Mouse (Mus musculus): Measurements from ENCODE around the gene Gxylt2.

The Gxylt2 gene

GRCm38 (mm10) chr6:100799766-100800165, 95.2 kb downstream of the Gxylt2 start:
- DNase-seq (ENCODE audit: low spot score in 2 of 2): no peak

GRCm38 (mm10) chr6:100800497-100800955, 96.0 kb downstream of the Gxylt2 start:
- DNase-seq (ENCODE audit: low spot score in 2 of 2): peak; percentile 60 to 71

GRCm38 (mm10) chr6:100802381-100803083, 98.0 kb downstream of the Gxylt2 start:
- DNase-seq (ENCODE audit: low spot score in 2 of 2): no peak

- no peak for DNase-seq (ENCODE audit: low spot score in 2 of 2)
These were observed 98.7 kb downstream of the Gxylt2 start for GRCm38 (mm10) chr6:100803250-100803649.

GRCm38 (mm10) chr6:100807187-100807586, 102.7 kb downstream of the Gxylt2 start:
- DNase-seq (ENCODE audit: low spot score in 2 of 2): no peak

GRCm38 (mm10) chr6:100807746-100808145, 103.2 kb downstream of the Gxylt2 start:
- DNase-seq (ENCODE audit: low spot score in 2 of 2): no peak

GRCm38 (mm10) chr6:100808221-100808778, 103.8 kb downstream of the Gxylt2 start:
- no peak for DNase-seq (ENCODE audit: low spot score in 2 of 2)

- no peak for DNase-seq (ENCODE audit: low spot score in 2 of 2)
These were observed 105.6 kb downstream of the Gxylt2 start for GRCm38 (mm10) chr6:100810117-100810516.

- DNase-seq (ENCODE audit: low spot score in 2 of 2): no peak
These were observed 107.2 kb downstream of the Gxylt2 start for GRCm38 (mm10) chr6:100811731-100812130.

- no peak for DNase-seq (ENCODE audit: low spot score in 2 of 2)
These were observed 116.8 kb downstream of the Gxylt2 start for GRCm38 (mm10) chr6:100821367-100821766.

- no peak for DNase-seq (ENCODE audit: low spot score in 2 of 2)
These were observed 118.8 kb downstream of the Gxylt2 start for GRCm38 (mm10) chr6:100823356-100823755.

GRCm38 (mm10) chr6:100824381-100824965, 119.9 kb downstream of the Gxylt2 start:
- no peak for DNase-seq (ENCODE audit: low spot score in 2 of 2)

GRCm38 (mm10) chr6:100826046-100826445, 121.5 kb downstream of the Gxylt2 start:
- DNase-seq (ENCODE audit: low spot score in 2 of 2): no peak

- DNase-seq (ENCODE audit: low spot score in 2 of 2): no peak
These were observed 124.0 kb downstream of the Gxylt2 start for GRCm38 (mm10) chr6:100828565-100828964.

GRCm38 (mm10) chr6:100829770-100830169, 125.2 kb downstream of the Gxylt2 start:
- no peak for DNase-seq (ENCODE audit: low spot score in 2 of 2)

- no peak for DNase-seq (ENCODE audit: low spot score in 2 of 2)
These were observed 126.7 kb downstream of the Gxylt2 start for GRCm38 (mm10) chr6:100831188-100831587.

- DNase-seq (ENCODE audit: low spot score in 2 of 2): no peak
These were observed 127.2 kb downstream of the Gxylt2 start for GRCm38 (mm10) chr6:100831751-100832150.

GRCm38 (mm10) chr6:100833355-100833754, 128.8 kb downstream of the Gxylt2 start, which contains the start of gene Ppp4r2:
Gene Ppp4r2 (plus strand): TSS chr6:100833622.
- peak; percentile 86 to 90 for DNase-seq (ENCODE audit: low spot score in 2 of 2)

GRCm38 (mm10) chr6:100833811-100834481, 129.4 kb downstream of the Gxylt2 start:
- peak; percentile 54 to 64 for DNase-seq (ENCODE audit: low spot score in 2 of 2)

- no peak for DNase-seq (ENCODE audit: low spot score in 2 of 2)
These were observed 130.1 kb downstream of the Gxylt2 start for GRCm38 (mm10) chr6:100834489-100835160.

GRCm38 (mm10) chr6:100845058-100845457, 140.5 kb downstream of the Gxylt2 start:
- no peak for DNase-seq (ENCODE audit: low spot score in 2 of 2)

- no peak for DNase-seq (ENCODE audit: low spot score in 2 of 2)
These were observed 142.7 kb downstream of the Gxylt2 start for GRCm38 (mm10) chr6:100847264-100847663.
